Mouse (Mus musculus) E14TG2a.4 (cell line): ENCODE data around the gene Rnd3.

Experiments
- H3K27me3 ChIP-seq: 2 replicates; pipeline ENCODE4 v1.6.1; 2014; ENCODE audit warnings: low read length, control low read depth; ENCODE audit not compliant: insufficient read depth
- H3K36me3 ChIP-seq: 2 replicates; pipeline ENCODE4 v1.6.1; 2014; ENCODE audit warnings: low read length, control low read depth; ENCODE audit not compliant: insufficient read depth
- H3K4me1 ChIP-seq: replicated peaks from 2 replicates; pipeline ENCODE4 v1.6.1; 2014; ENCODE audit warnings: low read depth, low read length, control low read depth
- H3K4me3 ChIP-seq: replicated peaks from 2 replicates; pipeline ENCODE4 v1.5.1; 2014; ENCODE audit warnings: mild to moderate bottlenecking, low read length
- H3K9me3 ChIP-seq: 2 replicates; pipeline ENCODE4 v1.6.1; 2014; ENCODE audit warnings: low read length, control low read depth
- CTCF ChIP-seq: conservative IDR thresholded peaks from 2 replicates; pipeline ENCODE4 v1.5.1; 2014; ENCODE audit warnings: low read length
- NANOG ChIP-seq: IDR thresholded peaks from 2 replicates; pipeline ENCODE4 v1.6.1; 2014; ENCODE audit warnings: borderline replicate concordance, low read length, mixed read lengths
- POU5F1 ChIP-seq: IDR thresholded peaks from 2 replicates; pipeline ENCODE4 v1.6.1; 2014; ENCODE audit warnings: low read length, borderline replicate concordance

The Rnd3 gene

DNA sequence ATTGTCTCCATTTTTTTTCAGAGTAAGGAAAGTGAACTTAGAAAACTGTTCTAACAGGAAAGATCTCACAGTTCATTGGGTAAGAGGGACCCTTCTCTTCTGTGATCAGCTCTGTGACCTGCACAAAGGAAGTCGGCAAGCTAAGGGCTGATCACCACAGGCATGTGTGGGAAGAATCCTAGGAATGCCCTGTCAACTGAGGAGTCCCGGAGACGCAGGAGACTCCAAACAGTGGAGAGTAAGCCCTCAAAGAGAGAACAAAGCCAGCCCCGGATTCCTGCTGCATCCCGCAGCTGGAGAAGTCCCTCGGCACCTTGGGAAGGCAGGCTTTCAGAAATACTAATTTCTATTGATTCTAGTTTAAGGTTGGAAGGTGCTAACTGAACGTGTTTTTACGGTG, 8.4 kb downstream of the Rnd3 start:
- TF ChIP-seq CTCF (no peak), POU5F1 (no peak), NANOG (no peak)
- Histone ChIP-seq H3K9me3 (no peaks in the 10 kb centered on the region), H3K27me3 (no peaks in the 10 kb centered on the region), H3K36me3 (peaks cover 21% of the 10 kb centered on the region), H3K4me1 (peaks cover 77% of the 10 kb centered on the region), H3K4me3 (peak overlapping the region; percentile 29; the same call in 1 of the 2 replicates)

GRCm38 (mm10) chr2:51139912-51140446, 8.9 kb downstream of the Rnd3 start:
- Histone ChIP-seq H3K36me3 (peaks cover 25% of the 10 kb centered on the region), H3K9me3 (no peaks in the 10 kb centered on the region), H3K27me3 (no peaks in the 10 kb centered on the region), H3K4me1 (peaks cover 72% of the 10 kb centered on the region), H3K4me3 (peak overlapping the region; percentile 29; the same call in 1 of the 2 replicates)
- TF ChIP-seq POU5F1 (no peak), NANOG (no peak), CTCF (no peak)

GRCm38 (mm10) chr2:51139218-51139911, 9.5 kb downstream of the Rnd3 start:
- Histone ChIP-seq H3K4me1 (peaks cover 66% of the 10 kb centered on the region), H3K27me3 (no peaks in the 10 kb centered on the region), H3K4me3 (0 out of 2 replicates have a peak overlapping the region, but pooled peaks have one; percentile 5), H3K9me3 (no peaks in the 10 kb centered on the region), H3K36me3 (peaks cover 31% of the 10 kb centered on the region)
- TF ChIP-seq POU5F1, result no peak
- no peak for TF ChIP-seq CTCF
- no peak for TF ChIP-seq NANOG

DNA sequence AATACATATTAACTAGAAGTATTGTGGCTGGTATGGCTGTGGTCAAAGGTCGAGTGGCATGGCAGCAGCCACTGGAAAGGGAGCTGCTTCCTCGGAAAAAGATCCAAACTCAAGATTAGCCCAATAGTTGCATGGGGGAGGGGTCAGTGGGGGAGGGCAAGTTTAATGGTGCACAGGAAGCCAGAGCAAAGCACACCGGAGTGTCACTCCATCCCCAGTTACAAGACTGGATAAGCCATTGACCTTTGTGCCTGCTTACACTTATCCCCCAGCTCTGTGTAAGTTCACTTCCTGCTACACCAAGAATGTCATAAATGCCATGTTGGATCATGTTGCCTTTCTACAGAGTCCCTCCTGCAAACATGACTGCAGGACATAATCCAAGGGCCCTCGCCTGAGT, 11.2 kb downstream of the Rnd3 start:
- Histone ChIP-seq H3K4me1 (peaks cover 50% of the 10 kb centered on the region), H3K36me3 (peaks cover 46% of the 10 kb centered on the region), H3K9me3 (no peaks in the 10 kb centered on the region), H3K27me3 (no peaks in the 10 kb centered on the region), H3K4me3 (no peak overlapping the region)
- TF ChIP-seq NANOG, result no peak
- TF ChIP-seq CTCF, result no peak
- TF ChIP-seq POU5F1, result no peak

DNA sequence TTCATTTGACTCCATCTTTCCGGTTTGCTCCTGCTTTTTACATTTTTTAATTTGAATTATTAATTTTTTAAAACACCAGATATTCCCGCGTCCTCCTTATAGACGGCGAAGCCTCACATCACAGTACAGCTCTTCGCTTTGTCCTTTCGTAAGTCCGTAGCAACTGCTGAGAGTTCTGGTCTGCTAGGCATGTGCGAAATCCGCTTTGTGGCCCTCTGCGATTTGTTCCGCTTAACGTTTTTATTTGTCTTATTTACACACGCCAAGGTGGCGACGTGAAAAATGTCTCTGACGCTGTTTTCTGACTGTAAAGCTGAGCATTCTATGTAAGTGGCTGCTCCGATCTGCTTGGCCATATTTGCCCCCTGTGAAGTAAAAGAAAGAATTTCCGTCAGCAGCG, 16.7 kb downstream of the Rnd3 start:
- Histone ChIP-seq H3K4me3 (no peak overlapping the region), H3K9me3 (no peaks in the 10 kb centered on the region), H3K36me3 (peaks cover 69% of the 10 kb centered on the region), H3K4me1 (peaks cover 3% of the 10 kb centered on the region), H3K27me3 (no peaks in the 10 kb centered on the region)
- TF ChIP-seq CTCF, result no peak
- no peak for TF ChIP-seq POU5F1
- TF ChIP-seq NANOG, result no peak

- Histone ChIP-seq H3K9me3 (no peaks in the 10 kb centered on the region), H3K36me3 (peaks cover 32% of the 10 kb centered on the region), H3K4me1 (no peaks in the 10 kb centered on the region), H3K27me3 (no peaks in the 10 kb centered on the region), H3K4me3 (no peak overlapping the region)
- no peak for TF ChIP-seq CTCF
Observed at GRCm38 (mm10) chr2:51128090-51128489, 20.8 kb downstream of the Rnd3 start.

DNA sequence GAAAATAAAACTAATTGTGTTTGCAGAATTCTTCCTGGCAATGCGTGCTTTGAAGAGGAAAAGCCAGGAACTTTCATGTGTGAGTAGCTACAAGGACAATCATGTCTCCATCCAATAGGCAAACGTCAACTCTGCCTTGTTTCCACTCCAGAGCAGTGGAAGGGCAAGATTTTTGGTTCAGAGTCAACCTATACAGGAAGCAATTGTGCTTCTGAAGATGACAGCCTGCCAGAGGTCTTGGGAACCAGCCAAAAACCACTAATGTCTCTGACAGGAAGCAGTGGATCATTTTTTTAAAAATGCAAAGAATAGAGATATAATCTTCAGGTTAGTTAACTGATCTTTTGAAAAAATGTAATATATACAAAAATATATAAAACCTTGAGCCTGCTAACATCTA, 38.6 kb downstream of the Rnd3 start:
- Histone ChIP-seq H3K36me3 (no peaks in the 10 kb centered on the region), H3K9me3 (no peaks in the 10 kb centered on the region), H3K4me1 (no peaks in the 10 kb centered on the region), H3K27me3 (no peaks in the 10 kb centered on the region), H3K4me3 (no peak overlapping the region)
- TF ChIP-seq POU5F1, result no peak
- TF ChIP-seq CTCF, result no peak
- TF ChIP-seq NANOG, result no peak

- no peaks in the 10 kb centered on the region for H3K9me3 ChIP-seq
- no peaks in the 10 kb centered on the region for H3K36me3 ChIP-seq
- H3K4me3 ChIP-seq, result no peak overlapping the region
- H3K4me1 ChIP-seq, result no peaks in the 10 kb centered on the region
- H3K27me3 ChIP-seq, result no peaks in the 10 kb centered on the region
- TF ChIP-seq CTCF (no peak), NANOG (no peak), POU5F1 (no peak)
Observed at GRCm38 (mm10) chr2:51108631-51109030, 40.3 kb downstream of the Rnd3 start.

GRCm38 (mm10) chr2:51101187-51101586, 47.7 kb downstream of the Rnd3 start:
- H3K36me3 ChIP-seq, result no peaks in the 10 kb centered on the region

More at GRCm38 (mm10) chr2:51101187-51101586, 47.7 kb downstream of the Rnd3 start:
- H3K27me3 ChIP-seq, result no peaks in the 10 kb centered on the region
- peaks cover 6% of the 10 kb centered on the region for H3K4me1 ChIP-seq
- no peaks in the 10 kb centered on the region for H3K9me3 ChIP-seq
- no peak for TF ChIP-seq NANOG
- no peak for TF ChIP-seq CTCF
- TF ChIP-seq POU5F1, result no peak
- no peak overlapping the region for H3K4me3 ChIP-seq
